Mouse (Mus musculus) induced T-regulatory cell, adult 2 months (primary cell): ENCODE measurements at regions not wholly inside any gene's neighbourhood (a gene's known extent, or its start where the extent isn't known, plus 50 kb on each side); places are given as distances from the start of the nearest gene placed in this dataset.

Experiments
- DNase-seq: peaks from one replicate; pipeline ENCODE4 v3.0.0-alpha.2; 2012; ENCODE audit warnings: low read depth

DNA sequence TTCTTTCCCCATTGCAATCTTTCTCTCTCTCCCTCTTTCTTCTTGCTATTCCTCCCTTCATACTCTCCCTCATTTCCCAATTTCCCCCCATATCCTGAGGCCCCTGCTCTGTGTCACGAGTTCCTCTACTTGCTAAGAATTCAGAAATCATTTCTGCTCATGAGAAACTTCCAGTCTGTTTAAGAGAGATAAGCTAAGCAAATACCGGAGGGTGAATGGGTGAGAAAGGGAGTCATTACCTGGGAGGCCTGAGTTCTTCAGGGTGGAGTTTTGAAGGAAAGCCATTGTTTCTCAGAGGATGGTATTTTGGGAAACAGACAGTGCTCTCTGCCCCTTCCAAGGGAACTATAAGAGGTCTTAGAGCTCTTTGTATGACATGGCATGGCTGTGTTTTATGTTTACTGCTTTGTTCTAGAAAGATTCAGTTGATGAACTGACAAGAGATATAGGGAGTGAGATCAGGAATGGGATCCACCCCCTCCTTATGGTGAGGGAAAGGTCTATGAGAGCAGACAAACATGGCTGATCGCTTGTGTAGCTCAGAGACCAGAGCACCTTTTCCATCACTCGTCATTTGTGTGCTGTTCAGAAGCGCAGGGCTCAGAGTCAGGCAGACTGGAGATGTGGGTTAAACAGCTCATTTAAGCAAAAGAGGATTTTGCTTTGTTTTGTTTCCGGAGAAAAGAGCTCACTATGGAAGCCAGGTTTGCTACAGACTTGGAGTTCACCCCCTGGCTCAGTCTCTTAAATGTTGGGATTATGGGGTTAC lies 1361.0 kb upstream of the A1bg start:
- no peak for DNase-seq

GRCm38 (mm10) chr15:62282646-62283045 lies 1359.8 kb upstream of the A1bg start:
- DNase-seq = no peak

- no peak for DNase-seq
Measured at GRCm38 (mm10) chr15:62282116-62282515, 1359.3 kb upstream of the A1bg start.

GRCm38 (mm10) chr15:62279526-62279925 lies 1356.7 kb upstream of the A1bg start:
- DNase-seq = no peak

DNA sequence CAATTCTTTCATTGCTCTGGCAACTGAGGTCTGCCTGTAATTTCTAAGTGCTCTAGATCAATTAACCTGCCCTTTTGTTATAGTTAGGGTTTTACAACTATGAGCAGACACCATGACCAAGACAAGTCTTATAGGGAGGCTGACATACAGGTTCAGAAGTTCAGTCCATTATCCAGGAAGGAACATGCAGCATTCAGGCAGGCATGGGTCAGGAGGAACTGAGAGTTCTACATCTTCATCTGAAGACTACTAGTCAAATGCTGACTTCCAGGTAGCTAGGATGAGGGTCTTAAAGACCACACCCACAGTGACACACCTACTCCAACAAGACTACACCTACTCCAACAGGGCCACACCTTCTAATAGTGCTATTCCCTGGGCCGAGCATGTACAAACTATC lies 1352.0 kb upstream of the A1bg start:
- no peak for DNase-seq

GRCm38 (mm10) chr15:62273855-62274488 lies 1351.2 kb upstream of the A1bg start:
- no peak for DNase-seq

GRCm38 (mm10) chr15:62272755-62273154 lies 1349.9 kb upstream of the A1bg start:
- peak; percentile 18 for DNase-seq

- peak; percentile 55 for DNase-seq
Measured at GRCm38 (mm10) chr15:62271428-62271827, 1348.6 kb upstream of the A1bg start.

DNA sequence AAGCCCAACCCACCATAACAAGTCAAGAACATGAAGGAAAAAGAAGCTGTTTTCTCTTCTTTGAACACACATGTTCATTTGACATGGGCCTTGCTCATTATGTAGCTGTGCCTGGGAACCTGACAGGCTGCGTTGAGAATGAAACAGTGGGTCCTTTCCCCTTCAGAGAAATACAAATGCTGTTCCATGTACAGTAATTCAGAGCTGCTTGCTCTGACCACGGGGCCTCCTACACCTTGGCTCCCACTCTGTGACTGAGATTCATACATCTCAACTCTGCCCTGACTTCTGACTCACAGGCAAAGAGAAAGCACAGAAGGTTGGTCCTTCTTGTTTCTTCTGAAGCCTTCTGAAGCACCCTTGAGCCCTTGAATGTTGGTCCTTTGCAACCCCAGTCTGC lies 1345.4 kb upstream of the A1bg start:
- peak; percentile 56 for DNase-seq

- DNase-seq = peak; percentile 16
Measured at GRCm38 (mm10) chr15:62267536-62267935, 1344.7 kb upstream of the A1bg start.

DNA sequence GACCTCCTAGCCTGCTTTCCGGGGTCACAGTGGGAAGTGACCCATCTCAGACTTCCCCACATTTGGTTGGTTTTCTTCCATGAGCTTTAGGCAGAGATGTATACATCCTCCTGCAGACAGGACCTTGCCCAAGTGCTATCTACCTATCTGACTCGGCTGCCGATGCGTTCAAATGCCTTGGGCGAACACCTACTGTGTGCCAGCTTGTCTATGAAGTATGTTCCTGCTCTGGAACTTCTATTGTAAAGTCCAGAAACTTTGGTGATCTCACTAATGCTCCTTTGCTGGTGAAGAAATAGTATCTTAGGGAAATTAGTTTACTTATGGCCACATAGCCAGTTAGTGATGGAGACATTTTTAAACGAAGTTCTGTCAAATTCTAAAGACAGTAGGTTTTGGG lies 1343.2 kb upstream of the A1bg start:
- peak; percentile 40 for DNase-seq

DNA sequence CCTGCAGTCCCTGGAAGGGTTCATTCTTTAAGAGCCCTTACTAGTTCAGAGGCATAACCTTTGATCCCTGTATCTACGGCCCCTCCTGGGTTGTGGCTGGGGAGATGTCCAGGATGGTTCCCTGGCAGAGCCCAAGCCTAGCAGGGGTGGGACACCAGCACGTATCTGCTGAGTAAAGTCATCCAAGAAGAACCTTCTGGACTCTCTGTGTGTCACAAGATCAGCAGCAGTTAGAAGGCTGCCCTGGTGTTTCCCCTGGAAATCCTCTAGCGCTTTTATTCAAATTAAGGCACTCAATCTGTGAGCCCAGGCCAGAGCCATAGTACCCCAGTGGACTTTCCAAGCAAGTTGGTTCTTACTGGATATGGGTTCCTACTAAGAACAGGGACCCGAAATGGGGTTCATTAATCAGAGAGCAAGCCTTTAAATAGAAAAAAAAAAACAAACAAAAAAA lies 1342.7 kb upstream of the A1bg start:
- DNase-seq = peak; percentile 73

DNA sequence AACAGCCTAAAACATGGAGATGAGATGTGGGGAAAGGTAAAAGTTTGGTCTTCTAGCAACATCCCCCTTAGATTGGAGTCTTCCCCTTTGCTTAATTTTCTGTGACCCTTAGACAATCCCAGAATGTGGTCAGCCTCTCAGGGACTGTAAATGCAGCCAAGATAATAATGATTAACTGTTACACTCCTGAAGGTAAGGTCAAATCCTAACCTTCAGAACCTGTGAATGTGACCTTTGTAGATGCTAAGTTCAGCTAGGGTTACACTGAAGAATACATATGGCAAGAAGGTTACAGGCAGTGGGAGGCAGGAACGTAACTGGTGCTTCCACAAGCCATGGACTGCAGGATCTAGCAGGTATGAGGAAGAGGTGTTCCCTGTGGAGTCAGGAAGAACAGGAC lies 1342.2 kb upstream of the A1bg start:
- no peak for DNase-seq

- DNase-seq = no peak
Measured at GRCm38 (mm10) chr15:62264183-62264582, 1341.4 kb upstream of the A1bg start.

- DNase-seq = no peak
Measured at GRCm38 (mm10) chr15:62262487-62262886, 1339.7 kb upstream of the A1bg start.

DNA sequence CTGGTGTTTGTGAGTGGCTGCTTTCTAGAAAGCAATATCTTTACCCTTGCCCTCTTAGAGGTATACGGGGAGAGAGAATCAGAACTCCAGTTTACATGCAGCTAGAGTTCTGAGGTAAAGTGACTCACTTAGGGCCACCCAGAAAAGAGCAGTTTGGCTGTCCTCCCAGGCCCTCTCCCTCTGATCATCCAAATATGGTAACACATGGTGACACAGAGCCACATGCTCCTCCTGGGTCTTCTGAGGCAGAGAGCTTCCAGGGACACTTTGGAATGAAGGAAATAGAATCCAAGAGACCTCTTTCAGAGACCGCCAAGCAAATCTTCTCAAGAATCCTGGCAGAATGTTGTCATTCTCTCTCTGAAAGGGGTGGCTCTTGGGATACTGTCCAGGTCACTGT lies 1338.7 kb upstream of the A1bg start:
- peak; percentile 30 for DNase-seq

- DNase-seq = no peak
Measured at GRCm38 (mm10) chr15:62258611-62259010, 1335.8 kb upstream of the A1bg start.

DNA sequence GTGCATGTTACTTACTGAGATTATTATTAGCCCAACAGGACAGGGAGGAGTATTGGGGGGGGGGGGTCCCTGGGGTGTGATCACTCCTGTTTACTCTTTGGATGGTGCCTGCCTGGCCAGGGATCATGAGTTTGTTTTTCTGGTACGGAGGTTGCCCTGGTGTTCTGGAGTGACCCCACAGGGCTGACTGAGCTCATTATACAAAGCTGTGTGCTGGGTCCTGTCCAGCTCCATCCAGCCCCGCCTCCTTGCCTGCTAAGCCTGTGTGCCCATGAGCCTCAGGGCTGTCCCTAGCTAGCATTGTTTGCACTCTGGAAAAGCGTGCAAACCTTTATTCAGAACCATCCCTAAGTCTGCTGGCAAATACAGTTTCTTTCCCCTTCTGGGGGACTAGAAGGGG lies 1335.1 kb upstream of the A1bg start:
- DNase-seq = no peak

DNA sequence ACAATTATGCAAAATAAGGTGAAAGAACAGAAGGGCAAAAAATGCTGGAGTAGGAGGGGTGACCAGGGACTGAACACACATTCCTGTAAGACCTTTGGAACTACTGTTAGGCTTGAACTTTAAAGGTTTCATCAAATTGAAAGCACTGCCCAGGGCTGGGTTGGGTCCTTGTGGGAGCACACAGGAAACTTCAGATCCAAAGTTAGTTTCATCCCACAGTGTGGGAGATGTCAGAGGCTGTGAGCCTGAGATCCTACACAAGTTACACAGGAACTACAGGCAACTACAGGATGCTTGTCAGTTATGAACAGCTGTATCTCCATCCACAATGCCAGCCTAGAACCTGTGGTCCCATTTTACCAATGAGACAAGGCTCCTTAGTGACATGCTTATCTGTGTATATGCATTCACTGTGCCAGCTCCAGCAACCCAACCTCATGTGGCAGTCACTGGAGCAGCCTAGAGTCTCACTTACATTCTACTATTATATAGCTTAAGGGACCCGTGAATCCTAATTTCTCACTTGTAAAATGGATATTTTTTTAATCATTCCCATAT lies 1334.4 kb upstream of the A1bg start:
- no peak for DNase-seq

GRCm38 (mm10) chr15:62255571-62255970 lies 1332.8 kb upstream of the A1bg start:
- DNase-seq = no peak

DNA sequence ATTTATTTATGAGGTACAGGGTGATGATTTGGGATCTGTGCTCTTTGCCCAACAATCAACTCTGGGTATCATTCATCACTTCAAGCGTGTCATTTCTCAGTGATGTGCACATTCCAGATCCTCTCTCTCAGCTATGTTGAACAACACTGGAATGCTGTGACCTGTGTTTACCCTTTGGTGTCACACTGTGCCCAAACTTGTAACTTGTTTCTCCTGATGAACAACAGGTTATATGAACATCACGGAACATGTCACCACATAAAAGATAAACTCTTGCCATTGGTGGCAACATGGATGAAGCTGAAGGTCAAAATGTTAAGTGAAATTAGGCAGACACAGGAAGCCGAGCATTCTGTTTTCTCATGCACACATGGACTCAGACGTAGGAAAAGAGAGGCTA lies 1330.9 kb upstream of the A1bg start:
- no peak for DNase-seq

- peak; percentile 16 for DNase-seq
Measured at GRCm38 (mm10) chr15:62252078-62252833, 1329.4 kb upstream of the A1bg start.

DNA sequence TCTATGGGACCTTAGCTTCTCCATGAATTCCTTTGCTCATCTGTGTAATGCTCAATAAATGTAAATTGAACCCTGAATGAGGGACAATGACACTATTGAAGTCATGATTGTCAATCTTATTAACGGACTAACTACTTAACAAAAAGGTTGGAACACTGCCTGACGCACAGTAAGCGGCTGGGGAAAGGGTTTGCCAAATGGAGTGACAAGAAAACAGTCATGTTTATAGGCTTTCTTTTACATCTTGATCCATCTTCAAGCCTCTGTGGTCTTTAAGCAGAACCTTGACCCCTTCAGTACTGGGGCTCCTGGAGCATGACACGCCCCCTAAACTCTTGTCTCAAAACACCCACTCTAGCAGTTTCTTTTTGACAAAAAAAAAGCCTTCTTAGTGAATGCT lies 1326.6 kb upstream of the A1bg start:
- DNase-seq = no peak
